Mouse (Mus musculus) CD4-positive helper T cell, adult 2 months (primary cell): ENCODE results near the gene Unc5c.

ENCODE experiments used
- DNase-seq: peaks from one replicate; pipeline ENCODE4 v3.0.0-alpha.2; 2012; ENCODE audit warnings: low read depth, missing footprints, low spot score

Unc5c gene

DNA sequence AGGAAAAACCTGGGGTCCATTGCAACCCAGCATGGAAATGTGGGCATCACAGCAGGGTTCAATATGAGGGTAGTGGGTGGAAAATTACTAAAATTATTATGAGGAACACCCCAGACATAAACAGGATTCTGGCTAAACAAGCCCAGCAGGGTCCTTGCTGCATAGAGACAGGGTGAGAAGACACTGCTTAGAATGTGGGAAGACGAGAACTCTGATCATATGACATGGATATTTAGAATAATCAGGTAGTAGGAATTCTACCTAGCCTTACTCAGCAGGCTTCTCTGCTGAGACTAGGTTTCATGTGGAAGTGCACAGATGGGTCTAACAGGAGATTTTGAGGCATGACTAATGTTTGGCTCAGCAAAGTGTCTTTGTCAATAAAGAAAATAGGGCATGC lies 131.9 kb downstream of the Unc5c start:
- DNase-seq, result no peak

DNA sequence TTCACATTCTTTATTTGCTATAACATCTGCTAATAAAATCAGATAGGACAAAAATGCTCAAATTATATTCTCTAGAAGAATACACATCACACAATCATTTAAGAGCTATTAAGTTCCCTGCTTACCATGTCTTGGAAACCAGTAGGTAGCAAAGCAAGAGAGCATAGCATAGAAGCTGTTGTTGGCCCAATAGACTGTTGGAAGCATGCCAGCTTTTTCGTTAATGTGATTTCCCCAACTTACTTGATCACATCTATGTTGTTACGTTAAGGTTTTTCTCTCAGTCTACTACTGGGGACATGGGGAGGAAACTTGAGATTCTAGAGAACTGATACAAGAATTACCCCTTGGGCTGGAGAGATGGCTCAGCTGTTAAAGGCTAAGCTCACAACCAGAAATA lies 133.0 kb downstream of the Unc5c start:
- DNase-seq, result no peak

DNA sequence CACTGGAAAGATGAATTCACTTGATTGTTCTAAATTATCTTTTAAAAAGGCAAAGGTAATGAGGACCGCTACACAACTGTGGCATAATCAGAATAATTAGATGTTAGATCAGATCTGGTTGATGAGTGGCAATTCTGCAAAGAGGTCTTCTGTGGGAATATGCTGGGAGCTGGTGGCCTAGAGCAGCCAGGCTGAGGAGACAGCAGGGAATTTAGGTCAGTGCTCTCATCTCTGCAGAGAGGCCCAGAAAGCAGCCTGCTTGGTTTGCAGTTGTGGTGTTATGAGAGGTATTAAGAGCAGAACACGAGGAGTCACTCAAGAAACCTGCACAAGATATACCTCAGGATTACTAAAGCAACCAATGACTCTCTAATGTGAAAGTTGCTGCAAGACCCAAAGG lies 133.9 kb downstream of the Unc5c start:
- no peak for DNase-seq

DNA sequence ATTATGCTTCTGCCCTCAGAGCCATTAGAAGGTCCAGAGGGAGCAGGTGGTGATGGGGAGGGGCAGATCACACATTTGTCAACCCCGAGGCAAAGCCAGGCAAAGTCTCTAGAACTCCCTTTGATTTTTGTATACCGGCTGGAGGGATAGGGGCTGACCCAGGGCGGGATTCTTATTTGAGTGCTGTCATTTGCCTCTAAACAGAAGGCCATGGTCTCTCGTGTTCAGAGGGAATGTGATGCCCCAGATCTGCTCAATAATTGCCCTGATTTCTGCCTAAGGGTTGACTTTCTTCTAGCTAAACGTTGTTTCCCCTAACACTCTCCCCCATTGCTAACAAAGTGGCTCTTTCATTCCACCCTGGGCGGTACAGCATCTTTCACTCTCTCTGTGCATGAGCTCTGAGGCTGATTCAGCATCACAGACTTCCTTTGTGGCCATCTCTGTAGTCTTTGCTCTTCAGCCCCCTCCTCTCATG lies 136.1 kb downstream of the Unc5c start:
- DNase-seq, result no peak

DNA sequence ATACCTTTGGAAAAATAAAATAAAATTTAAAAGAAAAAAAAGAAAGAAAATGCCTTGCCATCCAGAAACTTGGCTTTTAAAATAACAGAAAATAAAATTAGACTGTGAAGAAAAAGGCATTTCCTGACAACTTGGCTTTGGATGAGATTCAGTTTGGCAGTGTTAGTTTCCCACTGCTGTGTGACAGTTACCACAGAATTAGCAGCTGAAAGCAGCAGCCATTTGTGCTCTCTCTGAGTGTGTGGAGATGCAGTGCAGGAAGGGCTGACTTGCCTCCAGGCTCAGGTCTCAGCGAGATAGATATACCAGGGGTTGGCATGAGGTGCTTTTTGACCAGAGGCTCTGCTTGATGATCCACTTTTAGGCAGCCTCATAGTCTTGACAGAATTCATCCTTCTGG lies 151.7 kb downstream of the Unc5c start:
- no peak for DNase-seq

DNA sequence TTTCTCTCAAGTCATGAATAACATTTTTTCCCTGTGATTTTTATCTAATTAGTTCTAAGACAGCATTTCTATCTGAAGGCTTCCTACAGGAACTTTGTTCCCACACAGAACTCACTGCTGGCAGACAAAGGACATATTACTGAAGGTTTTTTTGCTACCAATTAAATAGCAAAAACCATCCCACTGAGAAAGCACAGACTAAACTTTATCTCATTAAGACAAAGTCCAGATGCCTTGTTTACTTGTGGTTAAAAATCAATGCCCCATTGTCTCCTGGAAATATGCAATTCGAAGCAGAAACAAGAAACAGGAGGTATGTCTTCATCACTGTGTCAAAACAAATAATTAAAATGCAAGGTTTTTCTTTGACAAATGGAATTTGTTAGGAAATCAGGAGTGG lies 153.7 kb downstream of the Unc5c start:
- DNase-seq, result no peak

DNA sequence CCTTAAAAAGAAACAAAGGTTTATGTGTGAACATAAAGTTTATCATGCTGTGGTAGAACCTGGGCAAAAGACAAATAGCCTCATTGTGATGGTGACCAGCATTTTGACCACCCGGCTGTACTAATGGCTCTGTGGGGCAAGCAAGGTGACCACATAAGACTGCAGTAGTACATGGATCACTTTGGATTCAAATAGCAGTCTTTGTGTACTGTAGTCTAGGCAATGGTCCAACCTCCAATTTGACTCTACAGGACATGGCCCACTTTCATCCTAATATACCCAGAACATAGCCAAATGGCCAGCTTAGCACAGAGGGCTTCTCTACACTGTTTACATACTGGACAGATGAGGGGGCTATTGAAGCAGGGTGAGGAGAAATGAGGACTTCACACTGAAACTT lies 156.5 kb downstream of the Unc5c start:
- DNase-seq, result no peak

DNA sequence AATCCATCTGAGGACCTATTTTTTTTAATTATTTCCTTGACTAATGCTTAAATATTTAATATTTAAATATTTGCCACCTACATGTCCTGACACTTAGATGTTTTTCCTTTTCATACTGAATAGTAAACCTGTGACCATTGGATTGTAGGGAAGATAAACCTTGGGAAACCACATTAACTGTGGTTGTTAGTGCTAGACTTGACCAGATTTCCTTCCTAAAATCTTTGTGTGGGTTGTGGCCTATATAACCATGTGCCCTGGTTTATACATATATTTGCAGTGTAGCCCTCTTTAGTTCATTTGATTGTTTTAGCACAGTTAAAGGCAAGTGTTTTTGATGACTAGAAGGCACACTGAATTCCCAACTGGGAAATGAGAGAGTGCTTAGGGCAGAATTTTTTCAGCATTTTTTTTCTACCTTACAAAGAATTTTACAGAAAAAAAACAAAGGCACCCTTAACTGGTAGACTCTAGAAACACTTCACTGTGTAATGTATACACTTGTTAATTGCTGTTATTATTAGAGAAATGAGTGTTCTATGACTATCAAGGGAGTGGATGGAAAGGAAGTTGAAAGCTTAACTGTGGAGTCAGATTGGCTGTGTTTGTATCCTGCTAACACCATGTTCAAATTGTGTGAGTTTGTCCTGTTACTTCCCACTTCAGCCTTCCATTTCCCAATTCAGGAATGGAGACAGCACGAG lies 162.1 kb downstream of the Unc5c start:
- DNase-seq, result no peak

DNA sequence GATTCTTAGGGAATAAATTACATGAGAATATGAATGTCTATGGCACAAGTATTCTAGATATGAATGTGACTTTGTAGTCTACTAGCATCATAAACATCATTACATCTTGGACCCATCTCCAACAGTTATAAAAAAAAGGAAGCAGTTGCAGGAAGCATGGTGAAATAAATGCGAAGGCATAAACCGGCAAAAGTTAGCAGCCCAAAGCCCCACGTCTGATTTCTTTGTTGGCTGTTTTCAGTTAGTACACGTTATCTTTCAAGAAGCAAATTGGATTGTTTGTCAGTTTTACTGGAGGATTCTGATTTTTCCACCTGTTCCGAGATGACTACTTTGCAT lies 162.6 kb downstream of the Unc5c start:
- DNase-seq, result no peak

DNA sequence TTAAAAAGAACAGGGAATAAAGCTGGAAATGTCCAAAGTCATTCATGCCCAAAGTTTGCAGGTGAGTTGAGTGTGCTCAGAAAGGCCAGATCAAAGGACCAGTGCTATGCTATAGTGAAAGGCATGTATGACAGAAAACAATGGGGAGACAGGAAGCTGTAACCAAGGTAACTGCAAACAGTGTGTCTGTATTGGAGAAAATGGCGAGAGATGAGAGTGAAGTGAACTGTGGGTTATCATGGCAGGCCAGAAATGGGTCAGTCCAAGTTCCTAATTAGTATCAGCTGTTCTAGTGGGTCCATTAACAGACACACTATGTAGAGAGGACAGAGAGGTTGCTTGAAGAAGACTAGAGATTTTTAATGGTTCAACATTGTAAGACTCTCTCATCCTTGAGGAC lies 164.4 kb downstream of the Unc5c start:
- no peak for DNase-seq

DNA sequence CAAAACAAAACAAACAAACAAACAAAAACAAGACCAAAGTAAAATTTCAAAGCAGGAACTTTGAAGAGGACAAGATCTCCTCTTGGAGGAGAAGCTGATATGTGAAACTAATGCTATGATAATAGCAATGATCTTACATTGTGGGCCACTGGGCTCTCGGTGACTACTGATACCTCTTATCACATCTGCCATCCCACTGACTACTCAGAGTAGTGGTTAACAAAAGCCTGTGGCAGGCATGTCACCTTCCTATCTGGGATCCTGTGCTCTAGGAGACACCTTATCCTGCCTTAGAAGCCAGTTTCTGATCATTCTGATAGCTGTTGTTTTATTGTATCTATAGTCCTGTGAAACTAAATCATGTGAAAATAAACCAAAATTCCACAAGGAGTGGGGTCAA lies 172.9 kb downstream of the Unc5c start:
- DNase-seq, result no peak

DNA sequence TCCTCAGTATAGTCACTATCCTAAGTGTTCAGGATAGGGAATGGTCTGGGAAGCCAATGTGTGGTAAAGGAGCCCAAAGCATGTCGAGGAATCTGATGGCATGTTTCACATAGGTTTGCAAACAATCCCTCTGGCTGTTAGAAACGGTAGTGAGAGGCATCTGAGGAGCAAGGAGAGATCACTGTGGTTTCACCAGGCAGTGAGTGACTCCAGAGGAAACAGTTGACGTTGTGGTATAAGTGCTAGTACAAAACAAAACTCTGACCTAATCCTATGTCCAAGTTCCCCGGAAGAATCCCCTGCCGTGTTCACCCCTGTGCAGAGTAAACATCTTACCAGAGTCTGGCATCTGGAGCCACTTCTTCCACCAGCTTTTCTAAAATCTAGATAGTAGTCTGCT lies 179.2 kb downstream of the Unc5c start:
- no peak for DNase-seq

DNA sequence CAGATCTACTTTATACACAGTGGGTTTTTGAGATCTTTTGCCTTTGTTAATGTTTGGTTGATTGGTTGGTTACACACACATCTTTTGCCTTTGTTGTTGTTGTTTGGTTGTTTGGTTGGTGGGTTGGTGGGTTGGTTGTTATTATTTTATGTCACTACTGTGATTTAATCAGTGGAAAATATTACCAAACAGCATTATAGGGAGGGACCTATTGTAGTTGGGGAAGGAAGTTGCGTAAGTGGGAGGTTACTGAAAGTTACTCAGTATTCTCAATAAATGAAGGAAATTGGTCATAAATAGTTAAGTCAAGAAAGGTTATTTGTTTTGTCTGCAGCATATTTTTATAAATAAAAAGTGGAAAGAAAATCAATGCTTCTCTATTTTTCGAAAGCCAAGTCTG lies 181.6 kb downstream of the Unc5c start:
- DNase-seq, result no peak

DNA sequence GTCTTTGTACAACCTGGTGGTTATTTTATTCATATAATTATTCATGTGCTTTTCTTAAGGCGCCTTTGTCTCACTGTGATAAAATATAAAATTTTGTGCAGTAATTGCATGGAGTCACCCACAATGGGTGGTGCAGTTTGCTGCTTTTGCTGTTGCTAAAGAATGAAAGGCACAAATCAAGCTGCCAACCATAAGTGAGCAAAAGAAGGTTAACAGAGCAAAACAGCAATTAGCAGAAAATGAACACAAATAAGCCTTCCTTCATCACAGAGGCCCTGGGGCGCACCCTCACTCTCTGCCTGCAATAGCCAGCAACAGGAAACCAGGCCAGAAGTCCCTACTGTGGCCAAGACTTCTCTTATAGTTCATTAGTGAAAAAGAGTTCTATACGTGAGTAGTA lies 185.6 kb downstream of the Unc5c start:
- DNase-seq, result no peak

DNA sequence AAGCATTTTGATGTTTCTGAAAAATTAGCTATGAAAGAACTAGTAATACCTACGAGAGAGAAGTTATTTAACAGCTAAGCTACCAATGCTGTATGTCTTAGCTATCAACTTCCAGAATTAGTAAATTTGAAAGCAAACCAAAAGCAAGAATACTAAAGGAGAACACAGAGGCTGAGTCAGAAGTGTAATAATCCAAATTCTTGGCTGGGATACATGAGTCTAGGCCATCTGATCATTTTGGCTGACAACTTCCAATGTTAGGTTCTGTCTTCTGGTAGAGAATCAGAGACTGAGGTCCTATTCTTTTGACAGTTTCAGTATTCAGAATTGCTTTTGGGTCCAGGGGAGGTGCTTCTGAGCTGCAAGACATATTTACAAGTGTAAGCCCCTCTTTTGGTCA lies 188.9 kb downstream of the Unc5c start:
- no peak for DNase-seq

DNA sequence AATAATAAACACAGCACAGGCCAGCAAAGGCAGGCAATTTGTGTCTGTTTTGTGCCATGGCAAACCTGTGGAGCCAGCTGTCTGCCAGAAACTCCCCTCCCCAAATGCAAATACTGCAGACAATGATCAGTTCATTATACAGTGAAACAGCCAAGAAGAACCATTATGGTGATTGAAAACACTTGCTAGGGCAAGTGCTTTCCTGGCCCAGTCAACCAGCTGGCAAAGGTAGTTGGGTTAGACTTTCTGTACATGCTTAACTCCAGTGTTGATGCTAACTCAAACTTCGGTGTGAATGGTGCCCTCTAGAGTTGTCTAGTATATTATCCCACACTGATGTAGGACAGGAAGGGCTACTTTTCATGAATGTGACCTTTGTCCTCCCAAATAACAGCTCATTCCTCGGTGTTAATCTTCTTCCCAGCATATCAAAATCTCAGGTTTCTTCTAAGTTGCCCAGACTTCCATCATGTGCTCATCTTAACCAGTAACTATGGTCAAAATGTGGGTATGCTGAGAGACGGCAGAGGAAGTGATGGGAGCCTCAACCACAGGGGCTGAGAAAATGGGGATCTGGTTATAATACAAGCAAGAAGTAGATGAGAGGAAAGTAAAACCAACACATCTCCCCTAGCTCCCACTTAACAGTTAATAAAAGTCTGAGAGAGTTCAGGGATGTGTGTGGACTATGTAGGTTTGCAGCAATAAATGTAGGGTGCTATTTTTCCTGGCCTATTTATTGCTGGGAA lies 194.2 kb downstream of the Unc5c start:
- no peak for DNase-seq

DNA sequence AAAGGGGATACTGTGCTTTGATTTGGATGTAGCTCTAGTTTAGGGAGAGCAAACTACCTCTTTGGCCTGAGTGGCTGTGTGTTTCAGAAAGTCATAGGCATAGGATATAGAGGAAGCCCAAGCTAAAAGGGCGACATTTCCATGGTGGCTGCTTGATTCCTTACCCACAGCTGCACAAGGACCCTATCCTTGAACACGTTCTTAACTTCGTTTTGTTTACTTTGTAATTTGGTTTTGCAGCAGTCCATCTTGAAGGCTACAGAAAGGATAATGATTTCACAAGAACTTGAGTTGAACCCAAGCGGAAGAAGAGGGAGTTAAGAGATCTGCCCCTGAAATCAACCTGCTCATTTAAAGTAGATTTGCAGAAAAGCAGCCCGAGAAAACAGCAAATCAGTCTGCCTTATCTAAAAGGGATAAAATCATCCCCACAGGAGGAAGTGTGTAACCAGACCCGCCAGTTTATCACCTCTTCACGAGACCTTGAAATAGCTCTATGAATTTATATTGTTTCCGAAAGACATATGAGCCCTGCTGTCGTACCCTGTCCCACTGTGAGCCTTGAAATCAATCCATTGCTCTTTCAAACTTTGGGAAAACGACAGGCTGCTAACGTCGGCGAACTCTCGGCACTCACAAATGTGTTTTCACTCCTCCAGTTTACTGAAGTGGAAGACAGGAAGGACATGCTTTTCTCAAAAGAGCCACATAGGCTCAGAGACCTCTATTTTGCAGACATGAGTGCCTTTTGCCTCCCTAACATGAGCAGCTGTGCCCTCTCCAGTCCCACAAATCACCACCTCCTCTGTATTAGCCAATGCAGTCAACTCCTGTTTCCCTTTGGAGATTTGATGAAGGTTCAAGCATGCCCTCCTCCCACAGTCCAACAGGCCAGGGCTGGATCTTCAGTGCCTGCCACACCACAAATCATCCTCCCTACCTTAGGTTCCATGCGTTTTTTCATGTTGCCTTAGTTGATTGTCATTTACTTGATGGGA lies 195.3 kb downstream of the Unc5c start:
- DNase-seq, result no peak

DNA sequence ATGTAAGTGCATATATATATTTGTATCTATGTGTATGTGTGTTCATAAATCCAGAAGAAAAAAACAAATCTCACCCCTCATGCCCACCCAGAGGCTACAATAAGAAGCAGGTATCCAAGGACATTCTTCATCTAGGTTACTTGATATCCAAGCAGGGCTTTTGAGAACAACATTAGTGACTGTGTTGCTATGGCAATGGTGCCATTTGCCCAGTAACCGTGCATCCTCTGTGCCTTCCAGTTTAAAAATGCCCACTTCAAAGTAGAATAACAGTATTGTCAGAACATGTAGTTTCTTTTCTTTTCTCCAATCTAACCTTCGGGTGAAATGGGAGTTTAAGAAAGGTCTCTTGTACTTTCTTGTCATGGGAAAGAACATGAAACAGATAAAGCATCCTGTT lies 224.1 kb downstream of the Unc5c start:
- DNase-seq, result no peak

DNA sequence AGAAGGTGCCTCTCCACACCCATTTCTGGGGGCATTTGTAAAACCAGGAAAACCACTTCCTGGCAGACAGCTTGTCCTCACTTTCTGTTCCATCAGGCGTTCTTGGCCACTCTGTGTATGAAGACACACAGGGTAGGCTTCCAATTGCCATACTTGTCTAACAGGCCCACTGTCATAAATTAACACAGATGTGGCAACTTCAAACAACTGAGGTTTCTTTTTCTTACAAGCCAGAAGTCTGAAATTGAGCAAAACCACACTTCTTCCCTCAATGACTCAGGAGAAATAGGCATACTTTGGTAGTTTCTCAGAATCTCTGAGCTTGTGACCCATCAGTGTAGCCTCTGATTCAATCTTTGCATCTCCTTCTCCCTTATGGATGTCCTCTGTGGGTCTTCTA lies 225.7 kb downstream of the Unc5c start:
- no peak for DNase-seq

DNA sequence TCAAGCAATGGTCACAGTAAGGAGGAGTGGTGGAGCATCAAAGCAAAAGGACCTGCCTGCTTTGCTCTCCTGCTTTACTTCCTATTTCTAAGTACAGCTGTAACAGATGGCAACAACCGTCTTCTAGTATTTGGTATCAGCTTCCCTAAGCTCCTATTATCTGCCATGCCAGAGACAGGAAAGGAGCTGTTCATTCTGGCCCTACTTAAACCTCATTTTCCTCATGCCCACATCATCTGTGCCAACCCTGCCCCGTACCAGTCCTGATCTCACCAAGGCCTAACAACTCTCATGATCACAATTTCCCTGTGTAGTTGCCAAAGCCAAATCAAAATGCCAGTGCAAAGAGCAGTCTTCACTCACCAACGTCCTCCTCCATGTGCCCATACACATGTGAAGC lies 226.4 kb downstream of the Unc5c start:
- no peak for DNase-seq

DNA sequence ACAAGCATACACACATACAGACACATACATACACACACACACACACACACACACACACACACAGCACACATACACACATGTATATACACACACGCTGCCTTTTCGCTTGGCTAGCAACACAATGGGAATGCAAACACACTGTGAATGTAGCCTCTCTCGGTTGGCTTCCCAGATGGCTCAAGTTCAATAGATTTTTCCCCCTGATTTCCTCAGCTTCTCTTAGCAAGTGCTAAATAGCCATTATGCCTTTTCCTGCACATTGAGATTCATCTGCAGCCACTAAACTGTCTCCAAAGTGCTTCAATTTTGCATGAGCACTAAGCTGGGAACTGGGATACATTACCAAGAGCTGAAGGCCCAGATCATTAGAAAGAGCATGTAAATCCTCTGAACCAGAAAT lies 226.8 kb downstream of the Unc5c start:
- DNase-seq, result no peak

DNA sequence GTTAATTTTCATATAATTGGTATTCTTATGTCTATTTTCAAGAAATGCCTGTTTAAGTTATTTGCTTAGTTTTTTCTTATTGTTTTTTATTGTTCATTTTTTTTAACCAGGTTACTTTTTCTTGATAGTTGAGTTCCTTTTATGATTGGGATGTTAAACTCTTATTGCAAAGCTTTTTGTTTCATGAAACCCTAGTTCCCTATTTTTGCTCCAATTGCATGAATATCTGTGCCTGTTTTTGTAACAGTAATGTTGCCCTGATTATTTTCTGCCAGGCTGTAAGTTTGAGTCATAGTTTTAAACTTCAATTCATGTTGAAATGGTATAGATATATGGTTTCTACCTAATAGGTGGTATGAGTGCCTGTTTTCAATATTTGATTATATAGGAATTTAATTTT lies 234.2 kb downstream of the Unc5c start:
- DNase-seq, result no peak
